Mouse (Mus musculus) neural tube, embryonic 13.5 days (tissue): ENCODE data around the gene Borcs7. TPM values are rescaled to one million over a fixed set of nuclear protein-coding genes. Genes with fewer than 3 reads are reported as not detected.

ENCODE experiments used
- ATAC-seq: fragments of 200-750 bp; cut with Nextera tagmentation; 2 replicates; pipeline ENCODE4 v1.8.0; 2017; ENCODE audit warnings: low read depth, mild to moderate bottlenecking, moderate TSS enrichment, moderate library complexity
- H3K27ac ChIP-seq: fragments of 300-500 bp; sonication (generic); replicated peaks from 2 replicates; pipeline ENCODE4 v1.5.1; 2015; ENCODE audit warnings: moderate library complexity, mild to moderate bottlenecking, inconsistent platforms
- H3K27me3 ChIP-seq: fragments of 300-500 bp; sonication (generic); 2 replicates; pipeline ENCODE4 v1.6.1; 2015; ENCODE audit warnings: mild to moderate bottlenecking, inconsistent platforms
- H3K36me3 ChIP-seq: fragments of 300-500 bp; sonication (generic); 2 replicates; pipeline ENCODE4 v1.6.1; 2015; ENCODE audit warnings: mild to moderate bottlenecking, inconsistent platforms
- H3K4me1 ChIP-seq: fragments of 300-500 bp; sonication (generic); replicated peaks from 2 replicates; pipeline ENCODE4 v1.6.1; 2015; ENCODE audit warnings: inconsistent platforms
- H3K4me2 ChIP-seq: fragments of 300-500 bp; sonication (generic); 2 replicates; pipeline ENCODE4 v1.6.1; 2015; ENCODE audit warnings: inconsistent platforms, mild to moderate bottlenecking, moderate library complexity
- H3K4me3 ChIP-seq: fragments of 300-500 bp; sonication (generic); 2 replicates; pipeline ENCODE4 v1.5.1; 2015; ENCODE audit warnings: mild to moderate bottlenecking, inconsistent platforms
- H3K9ac ChIP-seq: fragments of 300-500 bp; sonication (generic); 2 replicates; pipeline ENCODE4 v1.6.1; 2015; ENCODE audit warnings: moderate library complexity, mild to moderate bottlenecking, inconsistent platforms
- H3K9me3 ChIP-seq: fragments of 300-500 bp; sonication (generic); 2 replicates; pipeline ENCODE4 v1.6.1; 2016; ENCODE audit warnings: inconsistent platforms
- WGBS: fragments of 180-500 bp; shearing (Covaris S2); methylation state at CpG from one replicate; pipeline ENCODE4 v1.1.7; 2015; 5-methylcytosine and 5-hydroxymethylcytosine counted together
- polyA plus RNA-seq: library from polyadenylated mRNA; unstranded; fragments of >200 nt; fragmentation: Nextera tagmentation; extraction: Ambion mirVana; gene quantifications from 2 replicates; pipeline ENCODE4 v1.2.1, GENCODE M21; 2015

Borcs7 gene
- polyA plus RNA-seq, 1 experiment from 2014 or later: 21.6 TPM

- no peak overlapping the region for H3K27ac ChIP-seq
- peaks cover 68% of the 10 kb centered on the region for H3K36me3 ChIP-seq
- 86% methylated on average over 5 of the region's 5 CpGs for WGBS
Measured at GRCm38 (mm10) chr19:46653188-46653587, 36.5 kb upstream of the Borcs7 start.

GRCm38 (mm10) chr19:46653616-46654235, 36.0 kb upstream of the Borcs7 start:
- no peak overlapping the region for H3K27ac ChIP-seq
- H3K4me2 ChIP-seq: no peak overlapping the region
- no peak overlapping the region for H3K4me3 ChIP-seq
- H3K9ac ChIP-seq: no peak overlapping the region
- no peaks in the 10 kb centered on the region for H3K4me1 ChIP-seq
- no peak for ATAC-seq
- no peaks in the 10 kb centered on the region for H3K9me3 ChIP-seq
- H3K27me3 ChIP-seq: no peaks in the 10 kb centered on the region
- 90% methylated on average over 14 of the region's 14 CpGs for WGBS
- peaks cover 64% of the 10 kb centered on the region for H3K36me3 ChIP-seq

More at GRCm38 (mm10) chr19:46653188-46653587, 36.5 kb upstream of the Borcs7 start:
- no peak overlapping the region for H3K9ac ChIP-seq
- no peaks in the 10 kb centered on the region for H3K4me1 ChIP-seq
- no peaks in the 10 kb centered on the region for H3K27me3 ChIP-seq
- no peak for ATAC-seq
- H3K4me3 ChIP-seq: no peak overlapping the region
- no peak overlapping the region for H3K4me2 ChIP-seq
- H3K9me3 ChIP-seq: no peaks in the 10 kb centered on the region

GRCm38 (mm10) chr19:46655626-46656025, 34.1 kb upstream of the Borcs7 start:
- Histone ChIP-seq H3K9me3 (no peaks in the 10 kb centered on the region), H3K27ac (no peak overlapping the region), H3K4me3 (no peak overlapping the region), H3K36me3 (peaks cover 59% of the 10 kb centered on the region), H3K9ac (no peak overlapping the region), H3K4me1 (no peaks in the 10 kb centered on the region), H3K27me3 (no peaks in the 10 kb centered on the region), H3K4me2 (no peak overlapping the region)
- ATAC-seq: no peak
- WGBS: 95% methylated on average over 10 of the region's 10 CpGs

GRCm38 (mm10) chr19:46656151-46656840, 33.4 kb upstream of the Borcs7 start:
- no peaks in the 10 kb centered on the region for H3K27me3 ChIP-seq
- H3K27ac ChIP-seq: no peak overlapping the region
- whole genome bisulfite sequencing: 93% methylated on average over 21 of the region's 21 CpGs
- no peak overlapping the region for H3K4me2 ChIP-seq
- H3K4me3 ChIP-seq: no peak overlapping the region
- peaks cover 59% of the 10 kb centered on the region for H3K36me3 ChIP-seq
- no peaks in the 10 kb centered on the region for H3K9me3 ChIP-seq
- no peak overlapping the region for H3K9ac ChIP-seq
- ATAC-seq: no peak
- H3K4me1 ChIP-seq: peaks cover 4% of the 10 kb centered on the region

- WGBS: 92% methylated on average over 3 of the region's 3 CpGs
- ATAC-seq: no peak
- Histone ChIP-seq H3K27ac (no peak overlapping the region), H3K36me3 (peaks cover 51% of the 10 kb centered on the region), H3K4me3 (no peak overlapping the region), H3K4me2 (no peak overlapping the region), H3K9me3 (no peaks in the 10 kb centered on the region), H3K4me1 (peaks cover 12% of the 10 kb centered on the region), H3K27me3 (no peaks in the 10 kb centered on the region), H3K9ac (no peak overlapping the region)
Measured at GRCm38 (mm10) chr19:46657339-46658020, 32.2 kb upstream of the Borcs7 start.

GRCm38 (mm10) chr19:46658348-46658747, 31.4 kb upstream of the Borcs7 start:
- 96% methylated on average over 7 of the region's 7 CpGs for WGBS
- no peak overlapping the region for H3K27ac ChIP-seq
- H3K4me1 ChIP-seq: peaks cover 12% of the 10 kb centered on the region
- H3K4me2 ChIP-seq: no peak overlapping the region
- H3K9me3 ChIP-seq: no peaks in the 10 kb centered on the region
- no peaks in the 10 kb centered on the region for H3K27me3 ChIP-seq
- no peak for ATAC-seq
- H3K36me3 ChIP-seq: peaks cover 44% of the 10 kb centered on the region
- H3K9ac ChIP-seq: no peak overlapping the region
- H3K4me3 ChIP-seq: no peak overlapping the region

- Histone ChIP-seq H3K9me3 (no peaks in the 10 kb centered on the region), H3K4me3 (no peak overlapping the region), H3K4me2 (no peak overlapping the region), H3K9ac (no peak overlapping the region), H3K27ac (no peak overlapping the region), H3K4me1 (peaks cover 12% of the 10 kb centered on the region), H3K36me3 (peaks cover 39% of the 10 kb centered on the region), H3K27me3 (no peaks in the 10 kb centered on the region)
- no peak for ATAC-seq
- 89% methylated on average over 9 of the region's 9 CpGs for WGBS
Measured at GRCm38 (mm10) chr19:46658851-46659250, 30.9 kb upstream of the Borcs7 start.

- peaks cover 12% of the 10 kb centered on the region for H3K36me3 ChIP-seq
- H3K4me1 ChIP-seq: peaks cover 18% of the 10 kb centered on the region
- WGBS: 50% methylated on average over 4 of the region's 4 CpGs
- no peaks in the 10 kb centered on the region for H3K27me3 ChIP-seq
- no peak overlapping the region for H3K9ac ChIP-seq
- H3K4me2 ChIP-seq: no peak overlapping the region
- no peaks in the 10 kb centered on the region for H3K9me3 ChIP-seq
- ATAC-seq: no peak
- H3K4me3 ChIP-seq: no peak overlapping the region
- H3K27ac ChIP-seq: no peak overlapping the region
Measured at GRCm38 (mm10) chr19:46661511-46661910, 28.2 kb upstream of the Borcs7 start.

- Histone ChIP-seq H3K27me3 (no peaks in the 10 kb centered on the region), H3K4me1 (peaks cover 18% of the 10 kb centered on the region), H3K9ac (no peak overlapping the region), H3K9me3 (no peaks in the 10 kb centered on the region), H3K36me3 (peaks cover 5% of the 10 kb centered on the region), H3K27ac (no peak overlapping the region), H3K4me2 (no peak overlapping the region), H3K4me3 (no peak overlapping the region)
- WGBS: 82% methylated on average over 8 of the region's 8 CpGs
- no peak for ATAC-seq
Measured at GRCm38 (mm10) chr19:46662214-46662613, 27.5 kb upstream of the Borcs7 start.

GRCm38 (mm10) chr19:46662784-46663183, 26.9 kb upstream of the Borcs7 start:
- Histone ChIP-seq H3K27ac (no peak overlapping the region), H3K9ac (no peak overlapping the region), H3K27me3 (no peaks in the 10 kb centered on the region), H3K36me3 (peaks cover under 1% of the 10 kb centered on the region; the same call in 1 of the 2 replicates), H3K4me1 (peaks cover 18% of the 10 kb centered on the region), H3K4me2 (no peak overlapping the region), H3K4me3 (no peak overlapping the region), H3K9me3 (no peaks in the 10 kb centered on the region)
- WGBS: 83% methylated on average over 6 of the region's 6 CpGs
- ATAC-seq: no peak

- no peak overlapping the region for H3K27ac ChIP-seq
- WGBS: 67% methylated on average over 7 of the region's 7 CpGs
- H3K36me3 ChIP-seq: no peaks in the 10 kb centered on the region
- peaks cover 18% of the 10 kb centered on the region for H3K4me1 ChIP-seq
- no peaks in the 10 kb centered on the region for H3K27me3 ChIP-seq
- no peak overlapping the region for H3K9ac ChIP-seq
- no peaks in the 10 kb centered on the region for H3K9me3 ChIP-seq
- ATAC-seq: no peak
- no peak overlapping the region for H3K4me3 ChIP-seq
- H3K4me2 ChIP-seq: no peak overlapping the region
Measured at GRCm38 (mm10) chr19:46665474-46665873, 24.2 kb upstream of the Borcs7 start.

GRCm38 (mm10) chr19:46667300-46667699, 22.4 kb upstream of the Borcs7 start:
- no peaks in the 10 kb centered on the region for H3K27me3 ChIP-seq
- 69% methylated on average over 11 of the region's 11 CpGs for WGBS
- no peak overlapping the region for H3K27ac ChIP-seq
- H3K4me3 ChIP-seq: no peak overlapping the region
- no peaks in the 10 kb centered on the region for H3K9me3 ChIP-seq
- H3K4me2 ChIP-seq: no peak overlapping the region
- H3K4me1 ChIP-seq: peaks cover 6% of the 10 kb centered on the region
- no peak for ATAC-seq
- H3K9ac ChIP-seq: no peak overlapping the region
- H3K36me3 ChIP-seq: no peaks in the 10 kb centered on the region
